9 mouse cellular contexts compared by ENCODE assay signal in genomic region chr19:5711218-5711617, GRCm38 (mm10). TPM values are rescaled to one million over a fixed set of nuclear protein-coding genes. Genes with fewer than 3 reads are reported as not detected.
DNase-seq lines count a peak whose midpoint lies in the region; ATAC-seq lines count a peak whose summit lies in the region.
"Had no signal": no experiment of that assay in that cellular context is flagged by ENCODE, and none has a peak within 500 bp of the region (broad histone marks: within the 10 kb centered on the region; RNA-seq: fewer than 3 reads in every experiment).

No protein-coding gene starts in this region.

- no peaks in the 10 kb centered on the region for H3K9me3 ChIP-seq in hindbrain, embryonic 10.5 days
- H3K9me3 ChIP-seq in hindbrain, embryonic 13.5 days = no peaks in the 10 kb centered on the region

- H3K9ac ChIP-seq in hindbrain, embryonic 13.5 days = no peak overlapping the region

- no peak overlapping the region for H3K4me2 ChIP-seq in hindbrain, embryonic 13.5 days

- H3K36me3 ChIP-seq in hindbrain, embryonic 10.5 days = peaks cover 78% of the 10 kb centered on the region
- H3K36me3 ChIP-seq in hindbrain, embryonic 13.5 days = peaks cover 75% of the 10 kb centered on the region

- peak; percentile 64 for DNase-seq in hindbrain, embryonic 10.5 days (ENCODE audit: low spot score)
- peak; percentile 77 to 80 for DNase-seq in B cell, adult 2 months
- DNase-seq in adrenal gland, postnatal 14 days = peak; percentile 89
- DNase-seq in forelimb bud, embryonic 11.5 days (ENCODE audit: low read depth, low spot score) = peak; percentile 63
- DNase-seq in layer of hippocampus, postnatal 14 days (ENCODE audit: low spot score in 2 of 2) = peak; percentile 52 to 78
- peak; percentile 65 for DNase-seq in mesoderm, embryonic 11.5 days (ENCODE audit: low read depth, low spot score)

- ATAC-seq in hindbrain, embryonic 13.5 days (ENCODE audit: low FRiP score) = no peak
- ATAC-seq in activated CD4-positive, CD25-positive, alpha-beta regulatory T cell, adult 4 months = no peak

- H3K27me3 ChIP-seq in hindbrain, embryonic 10.5 days (ENCODE audit: insufficient read depth, poor library complexity, severe bottlenecking) = peaks cover 9% of the 10 kb centered on the region; the same call in 1 of the 2 replicates
- H3K27me3 ChIP-seq in hindbrain, embryonic 13.5 days = no peaks in the 10 kb centered on the region

- no peak overlapping the region for H3K4me3 ChIP-seq in hindbrain, embryonic 10.5 days
- H3K4me3 ChIP-seq in hindbrain, embryonic 13.5 days = no peak overlapping the region

- peaks cover 29% of the 10 kb centered on the region for H3K4me1 ChIP-seq in hindbrain, embryonic 10.5 days (replicated peaks)
- peaks cover 14% of the 10 kb centered on the region for H3K4me1 ChIP-seq in hindbrain, embryonic 13.5 days (replicated peaks)

- WGBS in hindbrain, embryonic 10.5 days = 4% methylated on average over 3 of the region's 3 CpGs
- WGBS in hindbrain, embryonic 13.5 days = 7% methylated on average over 3 of the region's 3 CpGs

- H3K27ac ChIP-seq in hindbrain, embryonic 10.5 days = no peak overlapping the region
- H3K27ac ChIP-seq in hindbrain, embryonic 13.5 days = no peak overlapping the region

RNA-seq across cellular contexts. Expression of gene Kcnk7, which starts 7.1 kb away (rescaled TPM):
- 0.16 and 0.21 TPM in 2 replicates for polyA plus RNA-seq in hindbrain, embryonic 10.5 days (2016; fragmentation: Nextera tagmentation; extraction: Ambion mirVana)
- polyA plus RNA-seq in hindbrain, embryonic 13.5 days (2015; fragmentation: Nextera tagmentation; extraction: Ambion mirVana) = 0.44 and 0.63 TPM in 2 replicates
- not detected in 2 replicates for total RNA-seq in adrenal gland, postnatal 14 days (2021)
- total RNA-seq in layer of hippocampus, postnatal 14 days (2021) = not detected
- 1 to 10 TPM; 1.5 to 2.8 TPM for polyA plus RNA-seq in activated CD4-positive, CD25-positive, alpha-beta regulatory T cell, adult 4 months (2017; shearing (Covaris generic))
- total RNA-seq: adrenal gland, adult 18-20 months had no signal

RNA-seq across cellular contexts. Expression of gene Ehbp1l1, which starts 14.9 kb away (rescaled TPM):
- 9.7 and 10.1 TPM in 2 replicates for polyA plus RNA-seq in hindbrain, embryonic 10.5 days (2016; fragmentation: Nextera tagmentation; extraction: Ambion mirVana)
- 6.7 and 10.1 TPM in 2 replicates for polyA plus RNA-seq in hindbrain, embryonic 13.5 days (2015; fragmentation: Nextera tagmentation; extraction: Ambion mirVana)
- total RNA-seq in adrenal gland, postnatal 14 days (2021) = 29.1 and 29.3 TPM in 2 replicates
- total RNA-seq in layer of hippocampus, postnatal 14 days (2021) = 10 to 100 TPM; 15.6 to 20.1 TPM
- polyA plus RNA-seq in activated CD4-positive, CD25-positive, alpha-beta regulatory T cell, adult 4 months (2017; shearing (Covaris generic)) = 10 to 100 TPM; 16.5 to 26.4 TPM

RNA-seq across cellular contexts. Expression of gene Fam89b, which starts 18.2 kb away (rescaled TPM):
- 149 and 192 TPM in 2 replicates for polyA plus RNA-seq in hindbrain, embryonic 10.5 days (2016; fragmentation: Nextera tagmentation; extraction: Ambion mirVana)
- 184 and 187 TPM in 2 replicates for polyA plus RNA-seq in hindbrain, embryonic 13.5 days (2015; fragmentation: Nextera tagmentation; extraction: Ambion mirVana)
- 41.3 and 50.4 TPM in 2 replicates for total RNA-seq in adrenal gland, postnatal 14 days (2021)
- total RNA-seq in layer of hippocampus, postnatal 14 days (2021) = 10 to 100 TPM; 32.1 to 41.1 TPM
- polyA plus RNA-seq in activated CD4-positive, CD25-positive, alpha-beta regulatory T cell, adult 4 months (2017; shearing (Covaris generic)) = 10 to 100 TPM; 20.1 to 44.7 TPM

RNA-seq across cellular contexts. Expression of gene Pcnx3, which starts 22.5 kb away (rescaled TPM):
- polyA plus RNA-seq in hindbrain, embryonic 10.5 days (2016; fragmentation: Nextera tagmentation; extraction: Ambion mirVana) = 27.3 and 30.8 TPM in 2 replicates
- polyA plus RNA-seq in hindbrain, embryonic 13.5 days (2015; fragmentation: Nextera tagmentation; extraction: Ambion mirVana) = 21.3 and 24.4 TPM in 2 replicates
- 75.1 and 78.4 TPM in 2 replicates for total RNA-seq in adrenal gland, postnatal 14 days (2021)
- total RNA-seq in layer of hippocampus, postnatal 14 days (2021) = 10 to 100 TPM; 66.3 to 72.2 TPM
- polyA plus RNA-seq in activated CD4-positive, CD25-positive, alpha-beta regulatory T cell, adult 4 months (2017; shearing (Covaris generic)) = 10 to 100 TPM; 20.6 to 21.7 TPM

RNA-seq across cellular contexts. Expression of gene Map3k11, which starts 22.7 kb away (rescaled TPM):
- polyA plus RNA-seq in hindbrain, embryonic 10.5 days (2016; fragmentation: Nextera tagmentation; extraction: Ambion mirVana) = 34.1 and 35.1 TPM in 2 replicates
- 11.6 and 14.4 TPM in 2 replicates for polyA plus RNA-seq in hindbrain, embryonic 13.5 days (2015; fragmentation: Nextera tagmentation; extraction: Ambion mirVana)
- 50.4 and 51.2 TPM in 2 replicates for total RNA-seq in adrenal gland, postnatal 14 days (2021)
- total RNA-seq in layer of hippocampus, postnatal 14 days (2021) = 10 to 100 TPM; 16.1 to 17.0 TPM
- 1 to 10 TPM; 7.8 to 9.2 TPM for polyA plus RNA-seq in activated CD4-positive, CD25-positive, alpha-beta regulatory T cell, adult 4 months (2017; shearing (Covaris generic))
